Mouse (Mus musculus) lung, embryonic 15.5 days (tissue): ENCODE data around the gene St3gal6. TPM values are rescaled to one million over a fixed set of nuclear protein-coding genes. Genes with fewer than 3 reads are reported as not detected.
A peak's percentile ranks its signal among the peaks of the same experiment; 100 is the strongest.

Experiments
- ATAC-seq: fragments of 200-750 bp; cut with Nextera tagmentation; 2 replicates; pipeline ENCODE4 v1.8.0; 2017; ENCODE audit warnings: moderate number of reproducible peaks, borderline replicate concordance; ENCODE audit not compliant: low FRiP score, low TSS enrichment; ENCODE audit errors: extremely low read depth
- H3K27ac ChIP-seq: fragments of 300-500 bp; sonication (generic); 2 replicates; pipeline ENCODE4 v1.5.1; 2015; ENCODE audit warnings: moderate library complexity, mild to moderate bottlenecking, inconsistent platforms
- H3K27me3 ChIP-seq: fragments of 300-500 bp; sonication (generic); 2 replicates; pipeline ENCODE4 v1.6.1; 2015; ENCODE audit warnings: inconsistent platforms
- H3K36me3 ChIP-seq: fragments of 300-500 bp; sonication (generic); 2 replicates; pipeline ENCODE4 v1.6.1; 2015; ENCODE audit warnings: inconsistent platforms
- H3K4me1 ChIP-seq: fragments of 300-500 bp; sonication (generic); 2 replicates; pipeline ENCODE4 v1.6.1; 2015; ENCODE audit warnings: inconsistent platforms
- H3K4me2 ChIP-seq: fragments of 300-500 bp; sonication (generic); 2 replicates; pipeline ENCODE4 v1.6.1; 2015; ENCODE audit warnings: inconsistent platforms, mild to moderate bottlenecking, moderate library complexity
- H3K4me3 ChIP-seq: fragments of 300-500 bp; sonication (generic); 2 replicates; pipeline ENCODE4 v1.5.1; 2015; ENCODE audit warnings: mild to moderate bottlenecking, inconsistent platforms
- H3K9ac ChIP-seq: fragments of 300-500 bp; sonication (generic); 2 replicates; pipeline ENCODE4 v1.6.1; 2015; ENCODE audit warnings: inconsistent platforms
- H3K9me3 ChIP-seq: fragments of 300-500 bp; sonication (generic); 2 replicates; pipeline ENCODE4 v1.6.1; 2016; ENCODE audit warnings: inconsistent platforms
- WGBS: fragments of 180-500 bp; shearing (Covaris S2); methylation state at CpG from one replicate; pipeline ENCODE4 v1.1.7; 2015; 5-methylcytosine and 5-hydroxymethylcytosine counted together
- polyA plus RNA-seq: library from polyadenylated mRNA; unstranded; fragments of >200 nt; fragmentation: Nextera tagmentation; extraction: Ambion mirVana; gene quantifications from 2 replicates; pipeline ENCODE4 v1.2.1, GENCODE M21; 2015

The St3gal6 gene
- polyA plus RNA-seq, 1 experiment from 2014 or later: 27.3 TPM

DNA sequence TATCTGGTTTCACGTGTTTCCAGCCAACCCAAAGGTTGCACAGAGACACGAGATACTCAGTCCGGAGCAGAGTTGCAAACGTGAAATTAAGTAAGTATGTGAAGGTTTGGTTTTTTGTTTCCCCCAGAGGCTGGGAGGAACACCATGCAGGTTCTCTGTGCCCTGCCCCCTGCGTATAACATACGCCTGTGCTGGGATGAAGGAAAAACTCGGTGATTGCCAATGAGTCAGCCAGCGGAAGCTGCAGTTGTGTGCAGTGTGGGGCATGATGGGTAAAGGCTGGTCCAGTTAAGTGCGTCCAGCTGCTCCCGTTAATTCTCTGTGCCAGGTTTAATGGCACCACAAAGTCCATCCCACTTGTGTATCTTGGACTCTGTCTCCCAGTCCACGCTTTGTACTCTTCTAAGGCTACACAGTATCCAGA is 4.4 kb downstream of the St3gal6 start:
- peaks cover under 1% of the 10 kb centered on the region; the same call in 1 of the 2 replicates for H3K4me1 ChIP-seq
- H3K27me3 ChIP-seq: no peaks in the 10 kb centered on the region
- peak overlapping the region; percentile 14 for H3K4me2 ChIP-seq
- H3K36me3 ChIP-seq: no peaks in the 10 kb centered on the region
- WGBS: 67% methylated on average over 11 of the region's 11 CpGs
- H3K27ac ChIP-seq: 0 out of 2 replicates have a peak overlapping the region, but pooled peaks have one; percentile 37
- no peaks in the 10 kb centered on the region for H3K9me3 ChIP-seq
- ATAC-seq: peak; percentile 47; the same call in 1 of the 2 replicates
- no peak overlapping the region for H3K9ac ChIP-seq
- no peak overlapping the region for H3K4me3 ChIP-seq

DNA sequence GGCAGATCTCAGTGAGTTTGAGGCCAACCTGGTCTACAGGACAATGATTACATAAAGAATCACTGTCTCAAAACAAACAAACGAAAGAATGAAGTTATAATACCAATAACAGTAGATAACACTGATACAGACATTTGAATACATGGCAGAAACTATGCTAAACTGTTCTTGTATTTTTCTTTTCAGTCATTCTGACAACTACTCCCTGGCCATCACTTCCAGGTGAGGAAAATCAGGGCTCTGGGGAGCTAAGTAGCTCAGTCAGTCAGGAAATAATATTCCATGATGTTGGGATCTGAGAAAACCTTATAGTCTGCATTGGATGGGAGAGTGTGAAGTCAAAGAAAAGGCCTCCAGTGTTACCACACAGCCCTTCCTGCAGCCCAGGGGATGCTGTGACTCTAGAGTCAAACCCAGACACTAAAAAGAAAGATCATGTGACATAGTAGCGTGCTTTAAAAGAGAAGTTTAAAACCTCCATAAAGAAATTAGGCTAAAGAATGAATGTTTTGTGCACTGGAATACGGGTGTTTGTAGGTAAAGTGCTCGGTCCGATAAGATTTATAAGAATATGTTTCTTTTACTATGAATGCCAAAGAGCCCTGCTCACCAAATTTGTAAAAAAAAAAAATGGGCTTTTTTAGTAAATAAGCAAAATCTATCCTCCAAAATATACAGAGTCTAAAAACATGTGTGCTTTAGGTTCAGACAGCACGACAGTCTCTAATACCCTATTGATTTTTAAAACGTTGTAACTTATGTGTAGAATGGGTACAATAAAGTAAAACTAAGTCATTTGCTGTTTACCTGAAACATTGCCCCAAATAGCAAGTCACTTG is 6.9 kb downstream of the St3gal6 start:
- WGBS: 87% methylated on average over 7 of the region's 7 CpGs
- Histone ChIP-seq H3K36me3 (no peaks in the 10 kb centered on the region), H3K9me3 (no peaks in the 10 kb centered on the region), H3K9ac (no peak overlapping the region), H3K4me3 (no peak overlapping the region), H3K27me3 (no peaks in the 10 kb centered on the region), H3K4me2 (no peak overlapping the region), H3K27ac (no peak overlapping the region), H3K4me1 (peaks cover 25% of the 10 kb centered on the region)
- ATAC-seq: no peak

GRCm38 (mm10) chr16:58516161-58516560 is 7.9 kb downstream of the St3gal6 start:
- Histone ChIP-seq H3K36me3 (no peaks in the 10 kb centered on the region), H3K27me3 (no peaks in the 10 kb centered on the region), H3K4me3 (no peak overlapping the region), H3K27ac (no peak overlapping the region), H3K4me1 (peaks cover 34% of the 10 kb centered on the region), H3K9me3 (no peaks in the 10 kb centered on the region), H3K9ac (no peak overlapping the region), H3K4me2 (no peak overlapping the region)
- 81% methylated on average over 2 of the region's 2 CpGs for WGBS
- no peak for ATAC-seq

GRCm38 (mm10) chr16:58514565-58514964 is 9.5 kb downstream of the St3gal6 start:
- H3K4me3 ChIP-seq: no peak overlapping the region
- ATAC-seq: no peak
- no peak overlapping the region for H3K27ac ChIP-seq
- no peaks in the 10 kb centered on the region for H3K9me3 ChIP-seq
- no peak overlapping the region for H3K9ac ChIP-seq
- 66% methylated on average over 9 of the region's 9 CpGs for WGBS
- H3K4me2 ChIP-seq: no peak overlapping the region
- H3K4me1 ChIP-seq: peaks cover 45% of the 10 kb centered on the region
- no peaks in the 10 kb centered on the region for H3K36me3 ChIP-seq
- H3K27me3 ChIP-seq: no peaks in the 10 kb centered on the region

DNA sequence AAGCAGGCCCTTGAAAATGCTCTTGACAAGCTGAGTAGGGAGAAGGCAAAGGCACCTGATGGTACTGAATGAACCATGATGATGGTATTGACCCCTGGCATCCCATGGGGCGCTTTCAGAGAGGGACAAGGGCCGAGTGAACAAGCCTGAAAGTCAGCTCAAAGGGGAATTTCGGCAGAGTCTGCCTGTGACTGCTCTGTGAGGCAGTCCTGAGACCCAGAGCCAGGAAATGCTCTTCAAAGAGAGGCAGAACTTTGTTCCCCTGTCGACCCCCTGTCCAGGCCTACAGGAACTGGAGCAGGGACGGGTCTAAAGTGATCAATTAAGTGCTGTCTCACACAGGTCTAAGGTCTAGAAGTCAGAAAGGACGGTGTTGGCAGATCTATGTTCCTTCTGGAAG is 10.3 kb downstream of the St3gal6 start:
- peak overlapping the region; percentile 12 for H3K4me2 ChIP-seq
- no peak overlapping the region for H3K9ac ChIP-seq
- peak; percentile 51; the same call in 1 of the 2 replicates for ATAC-seq
- no peak overlapping the region for H3K4me3 ChIP-seq
- peak overlapping the region; percentile 58; the same call in 1 of the 2 replicates for H3K27ac ChIP-seq
- no peaks in the 10 kb centered on the region for H3K27me3 ChIP-seq
- peaks cover 45% of the 10 kb centered on the region for H3K4me1 ChIP-seq
- WGBS: 12% methylated on average over 6 of the region's 6 CpGs
- H3K9me3 ChIP-seq: no peaks in the 10 kb centered on the region
- no peaks in the 10 kb centered on the region for H3K36me3 ChIP-seq

- Histone ChIP-seq H3K9ac (no peak overlapping the region), H3K36me3 (no peaks in the 10 kb centered on the region), H3K4me1 (peaks cover 45% of the 10 kb centered on the region), H3K9me3 (no peaks in the 10 kb centered on the region), H3K4me2 (0 out of 2 replicates have a peak overlapping the region, but pooled peaks have one; percentile 29), H3K4me3 (no peak overlapping the region), H3K27ac (peak overlapping the region; percentile 17; the same call in 1 of the 2 replicates), H3K27me3 (no peaks in the 10 kb centered on the region)
- ATAC-seq: no peak
- 31% methylated on average over 3 of the region's 3 CpGs for WGBS
Measured at GRCm38 (mm10) chr16:58512887-58513286, 11.2 kb downstream of the St3gal6 start.

DNA sequence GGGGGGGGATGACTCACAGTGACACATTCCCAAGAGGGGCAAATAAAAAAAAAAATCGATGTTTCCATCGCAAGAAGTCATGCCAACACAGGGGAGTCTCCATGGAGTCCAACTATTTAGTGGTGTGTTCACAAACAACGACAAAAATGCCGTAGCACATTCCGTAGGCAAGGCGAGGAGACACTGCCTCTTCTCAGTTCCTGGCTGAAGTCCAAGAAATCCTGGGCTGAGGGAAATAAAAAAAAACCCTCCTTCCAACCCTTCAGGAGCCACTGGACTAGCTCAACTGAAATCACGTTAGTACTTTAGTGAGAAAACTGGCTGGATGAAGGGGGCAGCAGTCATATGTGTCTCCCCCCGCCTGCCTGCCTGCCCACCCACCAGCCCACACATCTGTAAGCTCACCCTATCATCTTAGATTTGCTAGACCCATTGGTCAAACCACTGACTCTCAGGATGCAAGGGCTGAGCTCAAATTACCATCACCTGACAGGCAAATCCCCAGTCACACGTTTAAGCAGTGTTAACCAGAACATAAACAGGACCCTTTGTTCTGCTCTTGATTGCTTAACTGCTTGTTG is 11.8 kb downstream of the St3gal6 start:
- peaks cover 51% of the 10 kb centered on the region for H3K4me1 ChIP-seq
- no peak overlapping the region for H3K4me3 ChIP-seq
- H3K27me3 ChIP-seq: no peaks in the 10 kb centered on the region
- peak overlapping the region; percentile 29 for H3K4me2 ChIP-seq
- no peaks in the 10 kb centered on the region for H3K9me3 ChIP-seq
- H3K27ac ChIP-seq: peak overlapping the region; percentile 30
- H3K9ac ChIP-seq: no peak overlapping the region
- no peaks in the 10 kb centered on the region for H3K36me3 ChIP-seq
- ATAC-seq: peak; percentile 29; the same call in 1 of the 2 replicates
- WGBS: 5% methylated on average over 9 of the region's 9 CpGs

DNA sequence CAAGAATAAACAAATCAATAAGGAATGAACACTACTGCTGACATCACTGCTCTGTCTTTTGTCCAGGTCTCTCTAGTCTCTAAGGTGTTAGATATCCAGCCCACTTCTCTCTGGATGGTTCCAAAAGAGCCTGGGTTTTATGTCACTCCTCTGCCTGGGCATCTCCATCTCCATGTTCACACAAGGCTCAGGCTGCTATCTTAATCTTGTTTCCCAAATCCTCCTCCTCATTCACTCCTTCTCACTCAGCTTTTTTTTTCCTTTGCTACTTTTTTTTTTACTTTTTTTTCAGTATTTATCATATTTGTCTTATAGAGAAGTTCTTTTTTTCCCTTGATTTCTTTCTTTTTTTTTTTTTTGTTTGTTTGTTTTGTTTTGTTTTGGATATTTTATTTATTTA is 19.1 kb downstream of the St3gal6 start:
- H3K27me3 ChIP-seq: no peaks in the 10 kb centered on the region
- ATAC-seq: no peak
- peaks cover 32% of the 10 kb centered on the region for H3K4me1 ChIP-seq
- no peak overlapping the region for H3K4me3 ChIP-seq
- H3K27ac ChIP-seq: no peak overlapping the region
- no peak overlapping the region for H3K4me2 ChIP-seq
- H3K9ac ChIP-seq: no peak overlapping the region
- no peaks in the 10 kb centered on the region for H3K9me3 ChIP-seq
- H3K36me3 ChIP-seq: no peaks in the 10 kb centered on the region

DNA sequence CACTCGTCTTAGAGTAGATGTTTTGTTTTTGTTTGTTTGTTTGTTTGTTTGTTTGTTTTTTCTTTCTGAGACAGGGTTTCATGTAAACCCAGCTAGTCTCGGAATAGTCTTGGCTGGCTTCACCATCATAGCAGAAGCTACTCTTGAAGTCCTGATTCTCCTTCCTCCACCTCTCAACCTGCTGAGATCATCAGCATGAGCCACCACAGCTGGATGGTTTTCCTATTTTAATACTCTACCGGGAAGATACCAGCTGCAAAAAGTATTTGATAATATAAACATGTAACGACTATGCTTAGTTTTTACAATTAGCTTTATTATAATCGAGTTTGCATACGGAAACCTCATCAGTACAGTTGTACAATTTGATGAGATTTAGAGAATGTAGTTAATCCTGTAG is 21.5 kb downstream of the St3gal6 start:
- H3K4me2 ChIP-seq: no peak overlapping the region; the same call in 1 of the 2 replicates
- no peak overlapping the region for H3K4me3 ChIP-seq
- no peak overlapping the region for H3K9ac ChIP-seq
- WGBS: 47% methylated on average over 6 of the region's 6 CpGs
- H3K9me3 ChIP-seq: no peaks in the 10 kb centered on the region
- H3K27me3 ChIP-seq: no peaks in the 10 kb centered on the region
- H3K27ac ChIP-seq: peak overlapping the region; percentile 78
- no peak for ATAC-seq
- H3K36me3 ChIP-seq: no peaks in the 10 kb centered on the region
- H3K4me1 ChIP-seq: peaks cover 41% of the 10 kb centered on the region

- Histone ChIP-seq H3K9me3 (no peaks in the 10 kb centered on the region), H3K4me1 (peaks cover 37% of the 10 kb centered on the region), H3K4me3 (no peak overlapping the region), H3K36me3 (no peaks in the 10 kb centered on the region), H3K9ac (no peak overlapping the region), H3K27ac (peak overlapping the region; percentile 78), H3K27me3 (no peaks in the 10 kb centered on the region), H3K4me2 (peak overlapping the region; percentile 10; the same call in 1 of the 2 replicates)
- ATAC-seq: peak; percentile 86
- 16% methylated on average over 6 of the region's 6 CpGs for WGBS
Measured at GRCm38 (mm10) chr16:58501760-58502301, 22.2 kb downstream of the St3gal6 start.

GRCm38 (mm10) chr16:58499650-58500049 is 24.4 kb downstream of the St3gal6 start:
- Histone ChIP-seq H3K27ac (peak overlapping the region; percentile 53; the same call in 1 of the 2 replicates), H3K4me2 (no peak overlapping the region), H3K4me3 (no peak overlapping the region), H3K4me1 (peaks cover 35% of the 10 kb centered on the region), H3K36me3 (no peaks in the 10 kb centered on the region), H3K9ac (no peak overlapping the region), H3K9me3 (no peaks in the 10 kb centered on the region), H3K27me3 (no peaks in the 10 kb centered on the region)
- ATAC-seq: no peak
- WGBS: 74% methylated on average over 5 of the region's 5 CpGs

GRCm38 (mm10) chr16:58499172-58499584 is 24.9 kb downstream of the St3gal6 start:
- Histone ChIP-seq H3K4me1 (peaks cover 35% of the 10 kb centered on the region), H3K4me2 (no peak overlapping the region), H3K27ac (peak overlapping the region; percentile 53; the same call in 1 of the 2 replicates), H3K36me3 (no peaks in the 10 kb centered on the region), H3K4me3 (no peak overlapping the region), H3K9ac (no peak overlapping the region), H3K27me3 (no peaks in the 10 kb centered on the region), H3K9me3 (no peaks in the 10 kb centered on the region)
- WGBS: 28% methylated on average over 1 of the region's 1 CpGs
- ATAC-seq: no peak
